8 mouse cellular contexts compared by ENCODE assay signal in the genomic region with DNA sequence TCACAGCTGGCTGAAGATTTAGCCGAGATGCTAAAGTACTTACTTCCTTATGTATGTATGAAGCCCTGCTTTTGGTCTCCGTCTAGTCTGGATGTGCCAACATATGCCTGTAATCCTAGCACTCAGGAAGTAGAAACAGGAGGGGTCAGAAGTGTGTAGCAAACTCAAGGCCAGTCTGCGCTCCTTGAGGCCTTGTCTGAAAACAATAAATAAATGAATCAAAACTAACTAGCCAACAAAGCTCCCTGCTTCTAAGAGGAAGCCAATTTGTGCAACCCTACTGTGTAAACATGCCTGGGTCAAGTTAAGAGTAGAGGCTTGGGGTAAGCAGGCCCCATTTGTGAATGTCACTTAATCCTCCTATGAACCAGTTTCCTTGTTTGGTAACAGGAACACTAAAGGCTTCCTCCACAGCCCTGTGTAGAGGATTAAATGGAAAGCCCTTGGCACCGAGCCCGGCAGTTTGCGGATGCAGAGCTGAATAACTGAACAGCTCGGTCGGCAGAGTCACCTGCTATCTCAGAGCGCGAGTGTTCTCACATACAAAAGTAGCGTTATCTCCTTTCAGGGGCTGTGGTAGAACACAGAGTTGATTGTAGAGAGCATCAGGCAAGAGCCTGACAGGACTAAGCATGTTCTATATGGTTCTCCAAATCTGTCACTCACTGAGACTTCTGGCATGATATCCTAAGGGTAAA.
A peak's percentile ranks its signal among the peaks of the same experiment; 100 is the strongest.
DNase-seq lines count a peak whose midpoint lies in the region; ATAC-seq and TF ChIP-seq lines count a peak whose summit lies in the region.

No protein-coding gene starts in this region.

- 0 out of 2 replicates have a peak, but pooled peaks cover 5% of the 10 kb centered on the region for H3K9me3 ChIP-seq in neural tube, embryonic 12.5 days
- H3K9me3 ChIP-seq in limb, embryonic 15.5 days: no peaks in the 10 kb centered on the region
- H3K9me3 ChIP-seq in neural tube, embryonic 14.5 days (ENCODE audit: control insufficient read depth, low read length): no peaks in the 10 kb centered on the region

- DNase-seq in neural tube, embryonic 10.5 days (ENCODE audit: extremely low spot score, low spot score): no peak
- DNase-seq in heart, adult 9 months (ENCODE audit: low spot score in 2 of 2): peak; percentile 81 to 84
- DNase-seq in kidney, postnatal 10 days: peak; percentile 95
- DNase-seq in telencephalon, adult 2 months (ENCODE audit: low read depth, low spot score): peak; percentile 64

- no peak overlapping the region for H3K4me3 ChIP-seq in neural tube, embryonic 12.5 days
- H3K4me3 ChIP-seq in embryonic fibroblast, embryonic 13.5 days (ENCODE audit: insufficient read depth, low read length): no peak overlapping the region
- H3K4me3 ChIP-seq in limb, embryonic 15.5 days: no peak overlapping the region
- H3K4me3 ChIP-seq in neural tube, embryonic 14.5 days (ENCODE audit: low read depth, low read length): no peak overlapping the region

- H3K4me2 ChIP-seq in neural tube, embryonic 12.5 days (replicated peaks): no peak overlapping the region
- no peak overlapping the region for H3K4me2 ChIP-seq in limb, embryonic 15.5 days
- no peak overlapping the region for H3K4me2 ChIP-seq in neural tube, embryonic 14.5 days (ENCODE audit: low read depth, low read length)

- TF ChIP-seq CTCF in embryonic fibroblast, embryonic 13.5 days (IDR thresholded peaks at IDR 0.05; ENCODE audit: borderline replicate concordance, insufficient read depth, low read length): no peak

- peaks cover 14% of the 10 kb centered on the region; the same call in 1 of the 2 replicates for H3K4me1 ChIP-seq in neural tube, embryonic 12.5 days
- H3K4me1 ChIP-seq in embryonic fibroblast, embryonic 13.5 days (ENCODE audit: control insufficient read depth, insufficient read depth, low read length): peaks cover 7% of the 10 kb centered on the region
- peaks cover 13% of the 10 kb centered on the region for H3K4me1 ChIP-seq in limb, embryonic 15.5 days
- peaks cover 12% of the 10 kb centered on the region; the same call in 1 of the 2 replicates for H3K4me1 ChIP-seq in neural tube, embryonic 14.5 days (ENCODE audit: control insufficient read depth, insufficient read depth, low read length)

- peak; percentile 51; the same call in 1 of the 2 replicates for ATAC-seq in neural tube, embryonic 12.5 days (ENCODE audit: low FRiP score, low read depth)
- peak; percentile 72 for ATAC-seq in limb, embryonic 15.5 days (ENCODE audit: insufficient number of reproducible peaks, low FRiP score, low TSS enrichment, low read depth)
- peak; percentile 78 for ATAC-seq in neural tube, embryonic 14.5 days (ENCODE audit: low read depth)

- WGBS in neural tube, embryonic 12.5 days: 61% methylated on average over 11 of the region's 11 CpGs
- 21% methylated on average over 11 of the region's 11 CpGs for WGBS in limb, embryonic 15.5 days
- WGBS in neural tube, embryonic 14.5 days: 38% methylated on average over 11 of the region's 11 CpGs

- no peaks in the 10 kb centered on the region for H3K27me3 ChIP-seq in neural tube, embryonic 12.5 days (replicated peaks)
- no peaks in the 10 kb centered on the region for H3K27me3 ChIP-seq in limb, embryonic 15.5 days
- H3K27me3 ChIP-seq in neural tube, embryonic 14.5 days (ENCODE audit: control insufficient read depth, insufficient read depth, low read length): no peaks in the 10 kb centered on the region

- no peak overlapping the region for H3K9ac ChIP-seq in neural tube, embryonic 12.5 days
- H3K9ac ChIP-seq in limb, embryonic 15.5 days: no peak overlapping the region
- H3K9ac ChIP-seq in neural tube, embryonic 14.5 days (replicated peaks; ENCODE audit: low read depth, low read length): no peak overlapping the region

- H3K36me3 ChIP-seq in neural tube, embryonic 12.5 days: no peaks in the 10 kb centered on the region
- no peaks in the 10 kb centered on the region for H3K36me3 ChIP-seq in limb, embryonic 15.5 days
- H3K36me3 ChIP-seq in neural tube, embryonic 14.5 days (ENCODE audit: control insufficient read depth, insufficient read depth, low read length): no peaks in the 10 kb centered on the region

- TF ChIP-seq POLR2A in embryonic fibroblast, embryonic 13.5 days (IDR thresholded peaks at IDR 0.05; ENCODE audit: low read depth, low read length): no peak

- H3K27ac ChIP-seq in neural tube, embryonic 12.5 days: peak overlapping the region; percentile 33; the same call in 1 of the 2 replicates
- peak overlapping the region; percentile 83 for H3K27ac ChIP-seq in embryonic fibroblast, embryonic 13.5 days (ENCODE audit: insufficient read depth, low read length)
- H3K27ac ChIP-seq in limb, embryonic 15.5 days: peak overlapping the region; percentile 39
- H3K27ac ChIP-seq in neural tube, embryonic 14.5 days (ENCODE audit: low read depth, low read length): peak overlapping the region; percentile 56; the same call in 1 of the 2 replicates

Comparison
In these comparisons a context has a peak if more than half of its experiments do, and no peak if none do; other contexts are left out.
1. H3K27ac ChIP-seq: peak in every context shown above with its lines; median percentile 83 in embryonic fibroblast, embryonic 13.5 days; 56 in neural tube, embryonic 14.5 days; 39 in limb, embryonic 15.5 days; 33 in neural tube, embryonic 12.5 days.